Mouse (Mus musculus) heart, postnatal 36 days (tissue): ENCODE data around the gene Arid1b. TPM values are rescaled to one million over a fixed set of nuclear protein-coding genes. Genes with fewer than 3 reads are reported as not detected.

Experiments
- DNase-seq, 2 experiments: peaks; one replicate each; pipeline ENCODE4 v3.0.0; 2021 to 2022
- intact Hi-C: fragments of 180-260 bp; cut with DNase I; formaldehyde crosslinking; loops from one replicate; pipeline ENCODE4 v1.15.1; 2025
- total RNA-seq, 2 experiments: library from RNA; stranded (reverse); gene quantifications; 2 replicates each; pipeline ENCODE4 v1.2.3; 2021

The Arid1b gene
- total RNA-seq, 2 experiments from 2014 or later = 27.8 to 28.3 TPM

DNA sequence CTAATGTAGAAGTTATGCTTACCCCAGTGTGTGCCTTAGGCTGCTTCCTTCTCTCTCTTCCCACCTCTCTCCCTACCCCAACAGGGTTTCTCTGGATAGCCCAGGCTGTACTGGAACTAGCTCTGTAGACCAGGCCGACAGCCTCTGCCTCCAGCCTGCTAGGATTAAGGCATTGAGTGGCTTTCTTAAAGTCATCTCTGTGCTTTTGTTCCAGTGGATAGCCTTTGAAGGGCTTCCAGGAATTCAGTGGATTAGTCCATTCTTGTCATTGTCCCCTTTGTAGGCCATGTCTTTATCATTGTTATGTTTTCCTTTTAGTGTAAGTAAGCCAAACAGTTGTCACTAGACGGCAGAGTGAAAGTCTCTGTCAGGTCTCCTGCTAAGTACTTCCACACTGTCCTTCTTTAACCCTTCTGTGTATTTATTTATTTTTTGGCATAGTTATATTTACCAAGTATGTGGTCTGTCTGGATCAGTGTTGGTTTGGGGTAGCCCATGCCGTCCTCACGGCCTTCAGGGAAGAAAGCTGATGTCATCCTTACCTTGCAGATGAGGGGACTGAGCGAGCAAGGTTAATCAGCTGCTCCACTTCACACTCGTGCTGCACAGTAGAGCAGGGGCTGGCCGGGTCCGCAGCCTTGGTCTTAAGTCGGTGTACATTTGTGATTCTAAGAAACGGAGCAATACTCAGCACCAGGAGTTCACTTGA, 58.1 kb downstream of the Arid1b start:
- DNase-seq = no peak
- intact Hi-C loops = no loop called here

- intact Hi-C loops = no loop called here
- no peak for DNase-seq
Observed at GRCm38 (mm10) chr17:5052800-5053179, 58.7 kb downstream of the Arid1b start.

- intact Hi-C loops = no loop called here
Observed at GRCm38 (mm10) chr17:5053201-5053600, 59.1 kb downstream of the Arid1b start.

GRCm38 (mm10) chr17:5055412-5055811, 61.3 kb downstream of the Arid1b start:
- DNase-seq = no peak
- intact Hi-C loops = loop anchor here (5.0 kb wide), 2 partner anchors 58 to 77 kb away; no protein-coding TSS in a partner anchor

More at GRCm38 (mm10) chr17:5053201-5053600, 59.1 kb downstream of the Arid1b start:
- no peak for DNase-seq

- intact Hi-C loops = loop anchor here (5.0 kb wide), 2 partner anchors 59 to 76 kb away; no protein-coding TSS in a partner anchor
- no peak for DNase-seq
Observed at GRCm38 (mm10) chr17:5056654-5057053, 62.5 kb downstream of the Arid1b start.

GRCm38 (mm10) chr17:5057286-5057685, 63.2 kb downstream of the Arid1b start:
- DNase-seq = no peak
- intact Hi-C loops = loop anchor here (5.0 kb wide), 2 partner anchors 60 to 75 kb away; no protein-coding TSS in a partner anchor

GRCm38 (mm10) chr17:5057944-5058720, 64.0 kb downstream of the Arid1b start:
- peak; percentile 58 to 64 for DNase-seq
- intact Hi-C loops = loop anchor here (5.0 kb wide), 2 partner anchors 61 to 74 kb away; no protein-coding TSS in a partner anchor

- intact Hi-C loops = loop anchor here (5.0 kb wide), 2 partner anchors 62 to 73 kb away; no protein-coding TSS in a partner anchor
- no peak for DNase-seq
Observed at GRCm38 (mm10) chr17:5059092-5059601, 65.0 kb downstream of the Arid1b start.

DNA sequence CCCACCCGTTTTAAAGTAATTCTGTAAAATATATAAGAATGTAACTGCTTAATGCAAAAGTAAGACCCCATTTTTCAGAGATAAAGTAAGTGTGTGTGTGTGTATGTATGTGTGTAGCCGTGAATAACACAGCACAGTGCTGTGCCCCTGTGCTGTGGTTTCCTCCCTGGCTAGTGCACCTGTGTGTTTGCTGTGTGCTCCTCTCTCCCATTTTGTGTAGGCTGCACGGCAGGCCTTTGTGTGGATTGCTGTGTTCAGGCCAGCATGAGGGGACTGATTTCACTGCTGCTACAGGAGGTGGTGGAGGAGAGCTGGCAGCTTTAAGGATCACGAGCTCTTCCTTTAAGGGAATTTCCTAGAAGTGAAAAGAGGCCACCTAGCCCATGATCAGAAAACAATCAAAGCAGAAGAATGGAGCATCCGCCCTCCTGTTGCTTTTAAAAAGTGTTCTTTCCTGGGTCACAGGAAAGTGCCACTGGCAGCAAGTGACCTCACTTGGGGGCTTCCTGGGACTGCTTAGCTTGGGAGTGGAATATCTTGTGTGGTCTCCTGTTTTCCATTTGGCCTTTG, 66.5 kb downstream of the Arid1b start:
- DNase-seq = no peak
- intact Hi-C loops = no loop called here

- no peak for DNase-seq
- intact Hi-C loops = no loop called here
Observed at GRCm38 (mm10) chr17:5061183-5061582, 67.1 kb downstream of the Arid1b start.

GRCm38 (mm10) chr17:5061593-5061992, 67.5 kb downstream of the Arid1b start:
- intact Hi-C loops = no loop called here

GRCm38 (mm10) chr17:5063471-5064176, 69.5 kb downstream of the Arid1b start:
- DNase-seq = no peak

More at GRCm38 (mm10) chr17:5061593-5061992, 67.5 kb downstream of the Arid1b start:
- no peak for DNase-seq

GRCm38 (mm10) chr17:5064777-5065176, 70.6 kb downstream of the Arid1b start:
- no peak for DNase-seq
- intact Hi-C loops = no loop called here

More at GRCm38 (mm10) chr17:5063471-5064176, 69.5 kb downstream of the Arid1b start:
- intact Hi-C loops = no loop called here

DNA sequence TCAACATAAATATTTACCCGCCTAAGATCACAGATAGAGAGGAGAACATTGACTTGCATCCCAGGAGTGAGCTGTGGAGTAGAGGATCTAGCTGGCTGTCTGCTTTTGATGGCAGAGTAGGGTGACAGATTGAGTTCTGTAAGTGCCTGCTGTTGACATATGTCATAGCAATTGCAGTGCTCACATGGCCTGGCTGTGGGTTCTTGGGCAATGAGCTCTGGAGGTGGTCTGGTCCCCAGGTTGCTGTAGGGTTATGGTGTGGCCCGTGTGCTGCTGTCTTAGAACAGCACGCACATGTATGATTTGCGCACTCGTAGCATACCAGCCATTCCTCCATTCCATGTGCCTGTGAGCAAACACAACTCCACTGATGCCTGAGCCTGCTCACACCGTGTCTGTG, 71.1 kb downstream of the Arid1b start:
- intact Hi-C loops = no loop called here
- no peak for DNase-seq

DNA sequence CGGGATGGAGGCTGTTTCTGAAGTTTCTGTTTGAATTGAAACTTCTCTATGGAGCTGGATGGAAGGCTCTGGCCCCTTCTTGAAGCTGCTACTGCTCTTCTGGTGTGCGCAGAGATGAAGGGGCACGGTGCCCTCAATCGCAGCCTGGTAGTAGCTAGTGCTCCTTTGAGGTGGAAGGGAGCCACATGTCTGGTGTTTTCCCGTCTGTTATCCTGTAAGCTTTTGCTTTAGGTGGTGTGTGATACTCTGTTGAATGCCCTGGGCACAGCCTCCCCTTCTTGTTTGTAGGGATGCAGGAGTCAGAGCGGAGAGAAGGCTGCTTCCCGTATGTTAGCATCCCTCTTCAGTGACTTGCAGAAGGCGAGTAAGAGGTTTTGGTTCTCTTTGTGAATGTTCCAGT, 72.7 kb downstream of the Arid1b start:
- DNase-seq = no peak
- intact Hi-C loops = no loop called here

- no peak for DNase-seq
- intact Hi-C loops = no loop called here
Observed at GRCm38 (mm10) chr17:5067264-5067663, 73.1 kb downstream of the Arid1b start.

DNA sequence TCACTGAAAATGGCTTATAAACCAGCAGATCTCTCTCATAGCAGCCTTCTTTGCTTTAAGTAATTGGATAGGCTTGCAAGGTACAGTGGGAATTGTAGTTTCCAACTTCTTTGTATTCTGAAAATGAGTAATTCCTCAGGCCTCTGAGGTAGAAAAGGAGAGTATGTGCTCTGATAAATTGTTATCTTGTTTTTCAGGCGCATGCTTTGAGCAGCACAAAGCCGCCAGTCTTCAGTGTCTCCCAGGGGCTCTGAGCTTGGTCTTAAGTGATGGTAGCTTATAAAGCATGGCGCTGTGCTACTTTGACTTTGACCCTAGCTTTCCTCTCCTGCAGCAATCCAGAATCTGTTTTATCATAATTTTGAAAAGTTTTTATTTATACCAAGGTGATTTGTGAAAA, 76.3 kb downstream of the Arid1b start:
- no peak for DNase-seq
- intact Hi-C loops = no loop called here

- no peak for DNase-seq
- intact Hi-C loops = no loop called here
Observed at GRCm38 (mm10) chr17:5072539-5072938, 78.4 kb downstream of the Arid1b start.

DNA sequence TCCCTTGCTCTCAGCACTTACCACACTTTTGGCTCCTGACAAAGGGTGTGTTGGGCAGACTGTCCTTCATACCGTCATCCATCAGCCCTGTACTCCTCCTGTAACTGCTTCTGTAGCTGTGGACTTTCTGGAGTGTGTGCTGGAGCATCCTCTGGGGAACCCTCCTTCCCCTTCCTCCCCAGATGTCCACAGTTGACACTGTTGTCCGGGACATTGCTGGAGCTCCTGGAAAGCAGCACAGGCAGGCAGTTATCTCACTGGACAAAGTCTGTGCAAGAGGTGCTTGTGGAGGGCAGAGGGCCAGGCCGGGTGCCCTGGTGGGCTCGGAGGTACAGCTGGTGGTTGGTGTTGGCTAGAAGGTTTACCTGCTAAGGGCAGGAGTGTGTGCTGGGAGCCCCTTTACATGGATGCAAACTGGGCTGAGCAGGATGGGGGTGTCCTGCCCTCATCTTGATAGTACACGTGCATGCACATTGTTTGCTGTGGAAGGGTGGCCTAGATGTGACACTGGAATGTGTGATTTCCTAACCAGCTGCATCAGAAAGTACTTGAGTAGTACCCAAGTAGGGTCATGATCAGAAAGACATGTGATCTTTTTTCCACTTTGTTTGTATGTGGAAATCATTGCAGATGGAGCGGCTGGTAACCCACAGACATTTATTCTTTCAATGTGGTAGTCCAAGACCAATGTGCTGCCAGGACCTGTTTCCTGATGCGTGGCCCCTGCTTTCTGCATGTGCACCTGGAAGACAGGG, 80.8 kb downstream of the Arid1b start:
- no peak for DNase-seq
- intact Hi-C loops = no loop called here

DNA sequence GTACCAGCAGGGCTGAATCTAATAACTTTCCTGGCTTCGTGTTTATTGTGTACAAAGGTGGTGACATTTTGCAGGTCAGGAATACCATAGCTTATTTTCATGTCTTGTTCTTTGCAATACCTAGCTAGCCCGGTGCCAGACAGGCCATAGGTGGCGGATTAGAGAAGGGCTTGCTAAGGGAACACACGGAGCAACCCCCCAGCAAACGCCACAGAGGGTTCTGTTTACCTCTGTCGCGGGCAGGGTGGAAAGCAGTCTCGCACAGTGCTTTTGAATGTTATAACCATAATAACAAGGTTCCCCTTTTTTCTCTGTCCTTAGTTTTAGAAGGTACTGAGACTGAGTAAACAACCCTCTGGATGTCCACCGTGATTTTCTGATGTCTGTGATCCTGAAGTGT, 83.9 kb downstream of the Arid1b start:
- intact Hi-C loops = no loop called here
- DNase-seq = no peak
